Mouse (Mus musculus) cerebellum, postnatal 36 days (tissue): ENCODE data around the gene Kidins220.

Experiments used
- DNase-seq, 2 experiments: peaks; one replicate each; pipeline ENCODE4 v3.0.0; 2021 to 2022; ENCODE audit warnings: mixed read lengths in 2 of 2

Gene Kidins220

DNA sequence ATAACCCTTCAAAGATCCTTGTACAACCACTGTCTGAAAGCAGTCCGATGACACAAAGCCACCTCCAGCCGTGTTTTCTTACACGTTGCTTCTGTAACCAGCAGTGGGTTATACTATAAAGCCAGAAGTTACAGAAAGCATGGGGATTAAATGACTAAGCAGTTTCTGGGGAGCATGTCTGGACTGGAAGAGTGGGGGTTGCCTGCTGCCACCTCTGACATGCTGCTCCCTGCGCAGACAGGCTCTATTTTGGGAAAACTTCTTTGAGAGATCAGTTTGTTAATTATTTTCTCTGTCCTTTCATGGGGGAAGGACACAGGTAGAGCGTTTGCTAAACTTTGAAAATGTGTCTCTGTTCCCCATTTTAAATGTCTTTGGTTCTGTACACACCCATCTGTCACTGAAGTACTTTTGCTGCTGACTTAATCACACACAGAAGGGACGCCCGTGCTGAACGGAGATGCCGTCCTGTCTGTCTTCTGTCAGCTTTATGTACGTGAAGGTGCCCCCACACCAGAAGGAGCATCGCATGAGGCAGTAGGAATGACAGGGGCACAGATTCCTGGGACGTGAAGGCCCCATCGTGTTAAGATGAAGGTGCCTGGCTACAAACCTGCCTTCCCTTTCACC, 11.2 kb upstream of the Kidins220 start:
- DNase-seq, result no peak

DNA sequence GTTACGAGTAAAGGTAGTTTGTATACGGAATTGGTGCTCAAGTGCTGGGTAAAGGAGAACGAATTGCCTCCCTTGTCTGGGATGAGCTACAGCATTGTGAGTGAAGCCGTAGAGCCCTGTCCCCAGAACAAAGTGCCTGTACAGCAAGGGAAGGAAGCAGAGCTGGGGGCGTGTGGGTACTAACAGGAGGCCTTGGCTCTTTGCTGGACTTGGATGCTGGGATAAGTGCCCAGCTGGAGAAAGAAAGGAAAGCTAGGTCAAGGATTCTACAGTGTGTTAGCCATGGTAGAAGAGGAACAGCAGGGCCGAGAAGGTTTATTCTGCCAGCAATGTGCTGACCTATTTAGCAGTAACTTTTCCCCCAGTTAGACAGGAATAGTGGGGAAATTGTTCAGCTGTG, 9.3 kb upstream of the Kidins220 start:
- peak; percentile 26 to 29 for DNase-seq

DNA sequence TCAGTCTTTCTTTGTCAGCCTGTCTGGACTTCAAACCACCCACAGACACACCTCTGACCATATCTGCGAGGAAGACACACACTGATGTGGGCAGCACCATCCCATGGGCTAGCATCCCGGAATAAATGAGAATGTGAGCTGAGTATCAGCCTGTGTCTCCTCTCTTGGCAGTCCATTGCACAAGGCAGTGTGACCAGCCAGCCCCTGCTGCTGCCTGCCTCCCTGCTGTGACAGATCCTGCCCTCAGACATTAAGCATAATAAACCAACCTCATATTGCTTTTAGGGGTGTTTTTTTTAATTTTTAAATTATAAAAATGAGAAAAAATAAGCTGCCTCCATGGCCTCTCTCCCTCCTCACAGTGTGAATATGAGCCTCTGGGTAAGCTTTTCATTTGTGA, 8.7 kb upstream of the Kidins220 start:
- DNase-seq, result peak; percentile 22 to 38

DNA sequence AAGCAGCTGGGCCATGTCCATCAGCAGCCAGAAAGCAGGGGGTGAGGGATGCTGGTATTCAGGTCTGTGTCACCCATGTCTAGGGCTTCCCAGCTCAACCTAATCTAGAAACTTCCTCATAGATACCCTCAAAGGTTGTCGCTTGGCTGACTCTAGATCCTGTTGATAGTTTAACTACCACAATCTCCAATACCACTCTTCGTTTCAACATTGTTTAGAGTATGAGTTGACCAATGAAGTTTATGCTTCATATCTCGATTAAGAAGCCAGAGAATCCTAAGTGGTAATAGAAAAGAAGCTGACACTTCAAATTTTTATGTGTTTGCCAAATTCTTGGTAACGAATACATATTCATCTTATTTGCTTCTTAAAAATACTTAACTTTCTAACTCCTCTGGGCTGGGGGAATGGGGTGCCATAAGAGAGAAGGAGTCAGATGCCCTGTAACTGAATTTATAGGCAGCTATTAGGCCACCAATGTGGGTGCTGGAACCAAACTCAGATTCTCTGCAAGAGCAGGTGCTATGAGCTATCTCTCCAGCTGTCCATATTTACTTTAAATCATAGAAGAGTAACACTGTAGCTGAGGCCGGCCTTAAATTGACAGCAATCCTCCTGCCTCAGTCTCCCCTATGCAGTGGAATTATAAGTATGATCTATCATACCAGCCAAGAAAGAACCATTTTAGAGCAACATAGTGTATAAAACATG, 3.1 kb upstream of the Kidins220 start:
- no peak for DNase-seq

DNA sequence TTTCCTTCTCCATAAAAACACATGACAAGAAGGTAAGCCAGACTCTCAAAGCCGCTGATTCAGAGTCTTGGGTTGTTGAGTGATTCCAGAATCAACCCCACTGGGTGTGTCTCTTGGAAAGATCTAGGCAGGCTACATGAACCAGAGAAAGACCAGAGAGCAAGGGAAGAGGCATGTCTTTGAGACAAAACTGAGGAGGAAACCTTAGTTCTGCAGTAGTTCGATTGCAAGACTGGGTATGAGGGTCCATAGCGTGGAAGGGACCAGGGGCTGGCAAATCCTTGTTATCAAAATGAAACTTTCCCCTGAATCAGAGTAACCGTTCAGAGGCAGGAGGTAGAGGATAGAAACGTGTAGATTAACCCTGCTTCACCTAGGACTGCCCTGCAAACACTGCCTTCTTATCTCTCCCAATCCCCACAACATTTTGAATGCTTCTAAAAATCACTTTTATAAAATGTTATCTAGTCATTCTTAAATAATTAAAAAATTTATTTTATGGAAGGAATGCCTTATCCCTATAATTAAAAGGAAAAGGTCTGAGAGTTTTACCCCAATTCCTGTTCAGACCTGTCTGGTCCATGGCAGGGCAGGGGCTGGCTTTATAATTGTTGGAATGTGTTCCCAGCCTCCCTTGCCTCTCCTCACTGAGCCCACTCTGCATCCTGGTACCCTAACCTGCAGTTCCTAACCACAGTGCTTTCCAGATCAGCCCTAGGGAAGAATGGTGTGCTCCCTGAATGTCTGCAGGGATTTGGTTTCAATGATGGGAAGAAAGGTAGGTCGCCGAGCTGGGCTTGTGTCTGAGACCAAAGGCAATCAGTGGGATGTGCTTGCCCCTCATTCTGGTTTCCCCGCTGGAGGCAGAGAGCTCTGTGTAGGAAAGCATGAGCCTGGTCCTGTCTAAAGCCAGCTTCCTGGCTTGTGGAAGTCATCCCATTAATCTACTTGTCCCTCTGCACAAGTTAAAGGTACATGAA, 2.1 kb upstream of the Kidins220 start:
- DNase-seq, result no peak

DNA sequence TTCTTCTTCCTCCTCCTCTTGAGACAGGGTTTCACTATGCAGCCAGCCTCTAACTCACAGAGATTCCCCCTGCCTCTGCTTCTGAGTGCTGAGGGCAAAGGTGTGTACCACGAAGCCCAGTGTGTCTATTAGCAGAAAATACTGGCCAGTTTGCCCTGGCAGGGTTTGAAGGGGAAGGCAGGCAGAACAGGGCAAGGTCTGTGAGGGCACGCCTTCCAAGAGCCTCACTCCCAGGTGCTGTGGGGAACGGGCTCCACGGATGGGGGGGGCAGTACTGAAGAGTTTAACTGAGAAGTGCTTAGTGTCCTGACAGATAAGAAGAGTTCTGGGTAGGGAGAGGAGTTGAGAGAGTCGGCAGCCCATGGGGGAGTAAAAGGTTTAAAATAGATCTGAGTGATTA, 1.1 kb upstream of the Kidins220 start:
- DNase-seq, result no peak

DNA sequence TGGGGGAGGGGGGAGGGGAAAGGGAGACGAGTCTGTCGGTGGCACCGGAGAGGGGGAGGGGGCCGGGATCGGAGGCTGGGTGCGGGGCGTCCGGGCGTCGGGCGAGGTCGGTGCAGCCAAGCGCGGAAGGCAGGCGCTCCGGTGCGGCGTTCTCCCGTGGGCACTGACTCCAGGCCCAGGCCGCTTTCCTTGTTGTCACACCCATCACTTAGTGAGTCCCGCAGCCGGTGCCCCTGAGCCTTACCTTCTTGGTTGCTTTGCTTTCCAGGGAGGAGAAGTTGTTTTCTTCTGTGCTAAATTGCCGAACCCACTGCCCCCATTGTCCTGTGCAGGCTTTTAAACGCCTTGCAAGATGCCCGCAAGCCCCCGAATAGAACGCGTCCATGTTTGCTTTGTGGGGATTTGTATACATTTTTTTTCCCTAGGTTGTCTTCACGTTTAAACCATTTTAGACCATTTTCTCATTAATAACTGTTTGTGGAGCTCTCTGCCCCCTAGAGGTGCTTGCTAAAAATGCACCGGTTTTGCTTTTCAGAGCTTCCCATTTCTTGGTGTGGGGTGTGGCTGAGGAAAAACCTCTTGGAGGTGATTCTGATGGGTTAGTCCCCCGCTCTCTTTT, 499 bp downstream of the Kidins220 start:
- peak; percentile 63 to 76 for DNase-seq

DNA sequence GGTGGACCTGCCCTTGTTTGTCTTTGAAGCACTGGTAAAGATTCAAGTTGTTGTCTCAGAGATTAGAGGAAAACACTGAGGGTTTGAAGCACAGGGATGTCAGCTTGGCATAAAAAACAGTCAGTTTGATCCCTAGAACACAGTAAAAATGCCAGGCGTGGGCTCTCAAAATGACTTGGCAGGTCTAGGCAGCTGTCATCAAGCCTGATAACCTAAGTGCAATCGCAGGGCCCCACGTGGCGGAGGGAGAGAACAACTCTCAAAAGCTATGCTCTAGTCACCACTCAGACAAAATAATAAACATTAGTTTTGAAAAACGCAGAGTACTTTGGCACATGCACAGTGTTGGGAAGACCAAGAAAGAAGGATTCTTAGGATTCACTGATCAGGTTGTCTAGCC, 10.5 kb downstream of the Kidins220 start:
- DNase-seq, result no peak

DNA sequence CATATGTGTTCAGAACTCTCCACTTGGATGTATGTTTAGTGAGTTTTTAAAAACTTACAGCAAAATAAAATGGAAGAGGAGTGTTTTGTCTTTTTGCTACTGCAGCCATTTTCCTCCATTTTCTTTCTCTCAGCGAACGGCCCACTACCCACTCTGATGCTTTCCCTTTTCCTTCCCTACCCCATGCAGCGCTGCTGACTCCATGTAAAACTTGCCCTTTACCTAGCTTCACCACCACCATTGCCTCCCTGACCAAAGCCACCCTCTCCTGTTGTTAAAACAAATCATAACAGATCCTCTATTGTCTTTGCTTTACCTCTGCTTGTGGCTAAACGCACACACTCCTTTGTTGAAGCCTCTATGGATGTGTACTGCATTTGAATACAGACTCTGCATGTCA, 20.6 kb downstream of the Kidins220 start:
- DNase-seq, result no peak

DNA sequence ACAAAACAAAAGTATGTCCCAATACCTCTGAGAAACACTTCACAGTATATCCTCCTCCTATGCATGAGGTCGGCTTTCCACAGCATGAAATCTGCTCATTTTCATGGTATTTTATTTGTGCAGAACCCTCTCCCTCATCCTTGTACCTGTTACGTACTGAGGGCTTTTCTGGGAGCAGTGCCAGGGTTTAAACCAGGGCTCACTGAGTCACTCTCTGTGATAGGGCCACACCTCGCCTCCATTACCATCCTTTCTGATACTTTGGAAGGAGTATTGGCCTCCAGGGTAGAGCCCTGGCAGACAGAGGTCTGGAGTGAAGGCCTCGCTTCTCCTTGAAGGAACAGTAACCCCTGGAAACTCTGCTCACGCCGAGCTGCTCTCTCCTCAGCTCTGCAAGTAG, 30.6 kb downstream of the Kidins220 start:
- DNase-seq, result no peak

DNA sequence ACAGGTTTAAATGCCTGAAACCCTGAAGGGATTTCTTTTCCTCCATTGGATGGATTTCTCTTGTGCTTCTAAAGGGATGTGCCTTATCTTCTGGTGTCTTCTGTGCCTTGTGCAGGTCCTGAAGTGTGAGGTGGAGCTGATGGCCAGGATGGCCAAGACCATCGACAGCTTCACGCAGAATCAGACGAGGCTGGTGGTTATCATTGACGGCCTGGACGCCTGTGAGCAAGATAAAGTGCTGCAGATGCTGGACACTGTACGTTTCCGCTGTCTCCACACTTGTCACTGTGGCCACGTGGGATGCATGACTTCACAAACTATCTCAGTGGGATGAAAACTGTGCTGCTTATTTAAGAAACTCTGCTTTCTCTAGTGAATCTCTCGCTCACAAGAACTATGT, 35.2 kb downstream of the Kidins220 start:
- DNase-seq, result no peak

DNA sequence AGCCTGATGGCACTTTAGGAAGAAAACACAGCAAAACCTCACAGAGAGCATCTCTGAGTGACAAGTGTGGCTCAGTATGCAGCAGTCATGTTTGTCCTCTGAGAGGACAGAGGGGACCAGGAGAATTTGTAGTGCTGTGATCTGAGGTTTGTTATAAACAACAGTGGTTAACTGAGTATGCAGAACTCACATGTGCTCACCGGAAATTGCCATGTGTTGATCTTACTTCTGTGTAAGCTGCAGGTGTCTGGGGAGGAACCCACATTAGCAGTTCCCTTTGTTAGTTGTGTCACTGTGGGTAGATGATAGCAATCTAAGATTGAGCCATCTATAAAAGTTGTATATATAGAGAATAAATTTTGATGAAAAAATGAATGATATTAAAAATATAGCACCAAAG, 35.7 kb downstream of the Kidins220 start:
- DNase-seq, result no peak

DNA sequence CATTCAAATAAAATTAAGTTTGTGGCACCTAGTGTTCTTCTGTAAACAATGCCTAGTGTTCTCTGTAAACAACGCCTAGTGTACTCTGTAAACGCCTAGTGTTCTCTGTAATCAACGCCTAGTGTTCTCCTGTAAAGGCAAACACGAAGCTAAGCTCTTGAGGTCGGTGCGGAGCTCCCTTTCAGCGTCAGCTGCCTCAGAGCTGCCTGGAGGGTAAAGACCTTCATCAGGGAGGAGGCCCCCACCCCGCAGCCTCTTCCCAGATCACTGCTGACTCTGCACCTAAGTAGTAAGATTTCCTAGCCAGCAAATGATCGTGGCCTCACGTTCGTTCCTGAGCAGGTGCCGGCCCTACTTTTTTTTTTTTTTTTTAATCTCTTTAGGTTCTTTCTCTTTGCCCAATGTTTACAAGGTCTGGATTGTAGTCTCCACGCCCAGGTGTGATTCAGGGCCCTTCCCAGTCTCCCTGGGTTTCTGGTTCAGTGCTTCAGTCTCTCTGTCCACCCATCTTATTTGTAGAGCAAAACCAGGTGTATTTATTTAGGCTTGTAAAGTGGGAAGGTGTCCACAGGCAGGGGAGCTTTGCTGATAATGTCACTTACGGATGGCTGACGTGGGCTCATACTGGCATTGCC, 37.1 kb downstream of the Kidins220 start:
- no peak for DNase-seq

DNA sequence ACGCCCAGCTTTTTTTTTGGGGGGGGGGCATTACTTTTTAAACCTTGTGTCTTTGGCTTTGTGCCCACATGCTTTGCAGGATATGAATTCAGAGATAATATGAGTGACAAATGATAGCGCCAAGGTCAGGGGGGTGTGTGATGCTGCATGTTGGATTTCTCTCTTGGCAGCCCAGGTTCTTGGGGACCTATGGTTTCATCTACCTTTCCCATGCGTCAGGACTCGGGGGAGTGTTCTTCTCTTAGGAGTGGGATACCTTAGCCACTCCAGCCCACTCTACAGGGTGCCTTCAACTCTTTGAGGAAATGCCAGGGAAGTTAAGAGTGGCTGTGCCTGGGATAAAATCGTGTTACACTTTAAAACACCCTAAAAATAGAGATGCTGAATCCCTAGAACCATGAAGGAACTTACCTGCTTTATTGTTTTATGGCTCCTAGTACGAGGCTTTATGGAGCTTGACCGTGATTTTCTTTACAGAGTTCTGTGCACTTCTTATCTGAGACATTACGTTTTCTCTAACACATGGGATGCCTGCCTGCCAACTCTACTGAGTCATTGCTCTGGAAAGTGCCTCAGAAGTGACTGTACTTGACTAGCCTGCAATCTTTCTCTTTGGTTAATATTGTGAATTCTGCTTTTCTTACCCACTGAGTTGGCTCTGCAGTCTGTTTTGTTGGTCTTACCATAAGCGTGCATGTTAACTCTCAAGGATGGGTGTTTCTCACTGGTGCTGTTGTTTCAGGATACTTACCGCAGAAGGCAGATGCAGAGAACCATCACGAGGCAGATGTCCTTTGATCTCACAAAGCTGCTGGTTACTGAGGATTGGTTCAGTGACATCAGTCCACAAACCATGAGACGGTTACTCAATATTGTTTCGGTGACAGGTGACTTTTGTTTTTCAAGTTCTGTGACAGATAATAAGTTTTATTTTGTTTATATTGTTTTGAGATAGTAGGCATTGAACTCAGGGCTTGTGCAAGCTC, 38.1 kb downstream of the Kidins220 start:
- no peak for DNase-seq

DNA sequence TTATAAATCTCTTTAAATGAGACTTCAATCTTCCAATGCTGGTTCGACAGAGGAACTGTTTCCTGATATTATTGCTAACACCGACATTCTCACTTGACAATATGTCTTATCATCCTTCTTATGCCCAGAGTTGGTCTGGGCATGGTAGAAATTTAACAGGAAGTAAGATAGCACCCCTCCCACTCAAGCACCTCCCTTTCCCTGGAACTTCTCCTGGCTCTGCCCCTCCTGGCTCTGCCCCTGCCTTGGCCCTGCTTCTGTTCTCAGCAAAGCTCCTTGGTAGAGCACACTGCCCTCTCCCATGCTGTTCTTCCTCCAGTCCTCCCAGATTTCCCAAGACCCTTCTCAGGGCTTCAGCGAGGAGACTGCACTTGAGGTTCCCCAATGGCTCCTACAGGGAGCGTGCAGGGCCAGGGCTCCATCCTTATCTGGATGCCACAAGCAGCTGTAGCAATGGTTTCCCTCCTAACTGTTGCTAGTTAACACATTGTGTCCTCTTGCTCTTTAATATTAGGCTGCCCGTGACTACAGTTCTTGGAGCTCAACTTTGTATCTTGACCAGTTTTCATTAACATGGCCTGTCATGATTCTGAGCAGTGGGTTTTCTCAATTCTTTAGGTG, 39.7 kb downstream of the Kidins220 start:
- DNase-seq, result no peak

DNA sequence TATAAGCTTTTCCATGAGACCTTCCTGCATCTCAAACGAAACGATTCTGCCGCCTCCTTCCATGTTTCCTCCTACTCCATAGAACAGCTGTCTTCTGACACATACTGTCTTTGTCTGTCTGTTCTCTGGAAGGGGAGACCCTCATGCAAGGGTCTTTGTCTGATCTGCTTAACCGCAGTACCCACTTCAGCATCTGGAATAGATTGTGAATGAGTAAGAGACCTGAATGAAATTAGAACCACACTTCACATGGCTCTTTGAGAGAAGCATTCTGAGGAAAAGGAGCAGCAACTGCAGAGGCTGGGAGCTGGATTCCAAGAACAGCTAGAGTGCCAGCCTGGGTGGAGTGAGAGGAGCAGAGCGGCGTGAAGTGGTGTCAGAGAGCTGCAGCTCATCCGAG, 40.2 kb downstream of the Kidins220 start:
- DNase-seq, result no peak

DNA sequence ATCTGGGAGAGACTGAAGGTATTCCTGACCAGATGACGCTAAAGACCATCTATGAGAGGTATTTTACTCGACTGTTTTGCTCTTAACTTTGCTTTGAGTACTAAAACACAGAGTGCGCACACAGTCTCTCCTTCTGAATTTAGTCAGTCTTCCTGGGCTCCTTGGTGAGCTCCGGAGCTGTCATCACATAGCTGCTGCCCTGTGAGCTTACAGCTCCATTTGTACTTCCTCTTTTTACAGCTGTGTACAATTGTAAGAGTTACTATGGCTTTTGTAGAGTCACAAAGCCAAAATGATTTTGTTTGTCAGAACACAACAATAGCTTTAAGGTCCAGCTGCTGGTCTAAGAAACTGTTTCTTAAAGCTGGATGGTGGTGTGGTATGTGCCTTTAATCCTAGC, 42.3 kb downstream of the Kidins220 start:
- DNase-seq, result no peak

DNA sequence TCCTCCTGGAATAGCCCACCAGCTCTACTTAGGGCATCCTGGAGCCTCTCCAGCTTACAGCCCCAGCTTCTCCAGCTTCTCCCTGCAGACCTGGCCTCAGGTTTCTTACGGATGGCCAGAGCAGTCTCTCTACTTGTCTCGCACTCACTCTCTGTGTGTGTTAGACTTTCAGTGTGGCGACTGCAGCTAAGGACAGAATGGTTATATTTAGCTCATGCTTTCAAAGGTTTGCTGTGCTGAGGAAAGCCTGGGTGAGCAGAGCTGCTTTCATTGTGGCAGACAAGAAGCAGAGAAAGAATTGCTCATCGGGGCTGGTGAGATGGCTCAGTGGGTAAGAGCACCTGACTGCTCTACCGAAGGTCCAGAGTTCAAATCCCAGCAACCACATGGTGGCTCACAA, 46.3 kb downstream of the Kidins220 start:
- no peak for DNase-seq

DNA sequence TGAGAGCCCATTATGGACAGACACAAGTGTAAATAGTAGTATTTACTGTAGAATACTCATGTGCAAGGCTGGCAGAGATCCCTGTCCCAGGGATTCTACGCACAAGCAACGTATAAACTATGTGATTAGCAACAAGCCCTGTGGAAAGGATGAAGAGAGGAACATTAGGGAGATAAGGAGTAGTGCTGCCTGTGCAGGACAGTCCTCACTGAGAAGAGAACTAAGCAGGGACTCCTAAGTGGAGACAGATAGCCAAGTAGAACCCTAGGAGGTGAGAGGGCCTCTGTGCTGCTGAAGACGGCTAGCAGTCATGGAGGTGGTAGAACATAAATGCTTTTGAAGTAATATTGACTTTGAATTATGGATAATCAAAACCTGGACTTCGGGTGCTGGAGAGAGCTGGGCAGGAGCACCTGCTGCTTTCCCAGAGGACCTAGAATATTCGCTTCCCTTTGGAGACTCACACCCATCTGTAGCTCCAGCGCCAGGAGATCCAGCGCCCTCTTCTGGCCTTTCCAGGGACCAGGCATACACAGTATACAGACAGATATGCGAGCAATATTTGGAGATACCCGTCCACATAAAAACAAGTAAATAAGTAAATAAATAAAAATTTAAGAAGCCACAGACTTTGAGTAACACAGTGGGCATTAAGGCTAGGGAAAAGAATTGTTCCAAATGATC, 50.3 kb downstream of the Kidins220 start:
- DNase-seq, result no peak

DNA sequence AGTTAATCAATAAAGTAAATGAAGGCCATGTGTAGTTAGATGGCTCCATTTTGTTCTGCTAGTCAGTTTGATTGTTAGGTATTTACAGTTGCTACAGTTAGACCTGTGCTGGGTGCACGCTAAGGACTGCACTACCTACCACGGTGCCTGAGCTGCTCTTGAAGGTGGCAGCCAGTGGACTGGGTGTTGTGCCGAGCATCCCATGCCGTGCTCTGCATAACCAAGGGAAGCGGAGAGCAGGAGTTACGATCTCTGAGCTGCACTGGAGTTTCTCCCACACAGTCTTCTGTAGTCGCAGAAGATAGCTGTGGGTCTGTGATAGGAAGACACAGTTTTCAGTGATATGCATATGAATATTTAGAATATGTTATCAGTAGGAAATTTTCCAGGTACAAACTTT, 51.6 kb downstream of the Kidins220 start:
- no peak for DNase-seq
